Mouse (Mus musculus): ENCODE measurements around the gene Syde2. TPM values are rescaled to one million over a fixed set of nuclear protein-coding genes. Genes with fewer than 3 reads are reported as not detected.

Gene Syde2
- polyA plus RNA-seq, 1 experiment from 2014 or later: not detected

DNA sequence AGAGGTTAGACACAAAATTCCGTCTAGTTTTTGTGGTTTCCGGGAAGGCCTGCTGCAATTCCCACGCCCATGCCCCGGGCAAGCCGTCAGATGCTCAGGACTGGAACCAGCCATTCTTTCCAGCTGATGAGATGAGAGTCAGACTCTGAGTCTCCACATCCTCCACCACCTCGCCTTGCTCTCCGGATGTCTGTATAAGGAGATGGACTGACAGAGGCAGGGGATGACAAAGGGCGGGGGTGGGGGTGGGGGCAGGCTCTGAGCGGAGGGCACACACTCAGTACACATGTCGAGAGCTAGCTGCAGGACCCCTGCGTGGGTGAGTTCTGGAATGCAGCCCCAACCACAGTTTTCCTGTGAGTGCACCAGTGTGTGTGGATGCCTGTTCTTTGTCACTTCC is 57.3 kb downstream of the Syde2 start:
- H3K36me3 ChIP-seq (ENCODE audit: inconsistent target): no peaks in the 10 kb centered on the region
- no peak overlapping the region for H3K4me3 ChIP-seq (ENCODE audit: inconsistent target)
- no peaks in the 10 kb centered on the region for H3K79me2 ChIP-seq (ENCODE audit: inconsistent target)
- WGBS (ENCODE audit: missing documents): 27% methylated on average over 11 of the region's 11 CpGs
- H3K27ac ChIP-seq: no peak overlapping the region

- Histone ChIP-seq H3K36me3 (ENCODE audit: inconsistent target) (no peaks in the 10 kb centered on the region), H3K4me3 (ENCODE audit: inconsistent target) (no peak overlapping the region), H3K27ac (no peak overlapping the region), H3K79me2 (ENCODE audit: inconsistent target) (no peaks in the 10 kb centered on the region)
- 93% methylated on average over 11 of the region's 11 CpGs for WGBS (ENCODE audit: missing documents)
These were observed 58.4 kb downstream of the Syde2 start for GRCm38 (mm10) chr3:146046076-146046475.

GRCm38 (mm10) chr3:146047704-146048207 is 60.1 kb downstream of the Syde2 start:
- H3K27ac ChIP-seq: no peak overlapping the region
- no peak overlapping the region for H3K4me3 ChIP-seq (ENCODE audit: inconsistent target)

GRCm38 (mm10) chr3:146049951-146050350 is 62.3 kb downstream of the Syde2 start:
- 88% methylated on average over 5 of the region's 5 CpGs for WGBS (ENCODE audit: missing documents)
- Histone ChIP-seq H3K36me3 (ENCODE audit: inconsistent target) (no peaks in the 10 kb centered on the region), H3K4me3 (ENCODE audit: inconsistent target) (no peak overlapping the region), H3K79me2 (ENCODE audit: inconsistent target) (no peaks in the 10 kb centered on the region), H3K27ac (no peak overlapping the region)

More at GRCm38 (mm10) chr3:146047704-146048207, 60.1 kb downstream of the Syde2 start:
- Histone ChIP-seq H3K36me3 (ENCODE audit: inconsistent target) (no peaks in the 10 kb centered on the region), H3K79me2 (ENCODE audit: inconsistent target) (no peaks in the 10 kb centered on the region)
- WGBS (ENCODE audit: missing documents): 28% methylated on average over 15 of the region's 15 CpGs

DNA sequence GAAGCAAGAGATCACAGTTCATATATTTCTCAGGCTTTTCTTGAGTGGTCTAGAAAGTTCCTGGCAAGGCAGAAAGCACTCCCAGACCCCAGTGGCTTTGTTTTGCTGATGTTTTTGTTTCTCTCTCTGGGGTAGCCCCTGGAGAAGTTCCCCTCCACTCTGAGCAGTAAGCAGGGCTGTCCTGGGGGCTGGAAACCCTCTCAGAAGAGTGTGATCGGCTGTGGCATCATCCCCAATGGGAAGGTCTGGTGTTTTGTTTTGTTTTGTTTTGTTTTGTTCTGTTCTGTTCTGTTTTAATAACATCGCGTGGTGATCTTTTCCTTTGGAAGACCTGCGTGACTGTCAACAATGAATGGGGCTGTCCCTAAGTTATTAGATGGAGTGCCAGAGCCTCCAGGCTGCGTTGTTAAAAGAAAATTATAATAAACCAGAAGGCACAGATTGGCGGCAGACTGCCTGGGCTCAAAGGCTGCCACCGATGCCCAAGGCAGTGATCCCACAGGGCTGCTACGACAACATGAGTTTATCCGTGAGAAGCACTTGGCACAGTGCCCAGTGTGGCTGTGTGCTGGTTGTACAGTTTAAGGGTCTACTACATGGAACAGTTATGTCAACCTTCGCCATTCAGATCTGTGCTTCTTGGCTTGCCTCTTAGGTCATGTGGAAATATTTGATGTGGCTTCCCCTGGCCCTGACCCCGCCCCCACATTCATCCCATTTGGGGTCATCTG is 63.8 kb downstream of the Syde2 start:
- Histone ChIP-seq H3K79me2 (ENCODE audit: inconsistent target) (no peaks in the 10 kb centered on the region), H3K36me3 (ENCODE audit: inconsistent target) (no peaks in the 10 kb centered on the region), H3K4me3 (ENCODE audit: inconsistent target) (no peak overlapping the region), H3K27ac (no peak overlapping the region)
- WGBS (ENCODE audit: missing documents): 90% methylated on average over 10 of the region's 11 CpGs

DNA sequence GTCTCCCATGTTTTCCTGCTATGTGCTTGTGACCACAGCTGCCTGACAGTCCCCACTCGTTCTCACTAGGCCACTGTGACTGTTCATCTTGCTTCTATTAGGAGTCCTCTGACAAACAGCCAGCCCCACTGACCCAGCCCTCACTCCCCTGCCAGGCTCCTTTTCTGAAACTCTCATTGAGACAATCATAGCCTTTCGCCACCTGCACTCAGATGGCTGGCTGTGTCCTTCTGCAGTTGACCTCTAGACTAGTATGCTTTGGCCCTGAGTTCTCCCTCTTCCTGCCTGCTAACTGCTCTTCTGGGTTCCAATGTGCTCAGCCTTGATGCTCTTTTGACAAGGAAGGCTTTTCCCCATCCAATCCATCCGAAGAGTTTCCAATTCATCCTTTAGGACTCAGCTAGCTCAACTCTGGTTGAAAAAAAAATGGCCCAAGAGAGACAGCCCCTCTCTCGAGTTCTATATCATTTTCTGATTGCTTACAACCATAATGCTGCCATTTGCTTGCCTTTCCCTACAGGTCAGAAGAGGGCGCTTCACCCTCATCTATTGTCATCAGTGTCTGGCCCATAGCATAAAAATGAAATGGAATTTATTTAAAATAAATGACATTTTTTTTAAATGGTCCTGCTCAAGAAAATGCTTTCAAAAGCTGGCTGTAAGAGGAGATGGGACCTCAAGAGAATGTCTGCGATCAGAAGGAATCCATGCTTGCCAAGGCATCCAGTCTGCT is 65.6 kb downstream of the Syde2 start:
- 77% methylated on average over 6 of the region's 6 CpGs for WGBS (ENCODE audit: missing documents)
- H3K79me2 ChIP-seq (ENCODE audit: inconsistent target): no peaks in the 10 kb centered on the region

DNA sequence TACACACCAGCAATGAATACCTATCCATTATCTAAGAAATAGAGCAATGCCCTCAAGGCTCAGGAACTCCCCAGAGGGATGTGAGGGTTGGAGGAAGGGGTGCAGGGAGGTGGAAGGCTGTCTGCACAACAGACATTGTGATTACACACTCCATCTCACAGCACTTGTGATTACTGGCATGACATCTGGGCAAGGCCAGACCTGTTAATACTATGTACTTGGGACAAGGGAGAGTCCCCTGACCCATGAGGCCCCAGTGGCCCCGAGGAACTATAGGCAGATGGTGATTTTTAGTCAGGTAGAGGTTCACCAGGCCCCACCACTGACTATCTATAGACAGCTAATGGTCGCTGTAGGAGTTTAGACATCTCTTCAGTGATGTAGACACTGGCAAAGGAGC is 66.2 kb downstream of the Syde2 start:
- 91% methylated on average over 2 of the region's 2 CpGs for whole genome bisulfite sequencing (ENCODE audit: missing documents)
- H3K36me3 ChIP-seq (ENCODE audit: inconsistent target): no peaks in the 10 kb centered on the region
- H3K79me2 ChIP-seq (ENCODE audit: inconsistent target): no peaks in the 10 kb centered on the region
- H3K4me3 ChIP-seq (ENCODE audit: inconsistent target): no peak overlapping the region
- H3K27ac ChIP-seq: no peak overlapping the region

More for the DNA sequence above, 65.6 kb downstream of the Syde2 start:
- H3K27ac ChIP-seq: no peak overlapping the region
- no peak overlapping the region for H3K4me3 ChIP-seq (ENCODE audit: inconsistent target)
- no peaks in the 10 kb centered on the region for H3K36me3 ChIP-seq (ENCODE audit: inconsistent target)

- WGBS (ENCODE audit: missing documents): 84% methylated on average over 7 of the region's 7 CpGs
- H3K79me2 ChIP-seq (ENCODE audit: inconsistent target): no peaks in the 10 kb centered on the region
- no peak overlapping the region for H3K4me3 ChIP-seq (ENCODE audit: inconsistent target)
- H3K27ac ChIP-seq: no peak overlapping the region
- H3K36me3 ChIP-seq (ENCODE audit: inconsistent target): no peaks in the 10 kb centered on the region
These were observed 69.5 kb downstream of the Syde2 start for GRCm38 (mm10) chr3:146057131-146057530.

DNA sequence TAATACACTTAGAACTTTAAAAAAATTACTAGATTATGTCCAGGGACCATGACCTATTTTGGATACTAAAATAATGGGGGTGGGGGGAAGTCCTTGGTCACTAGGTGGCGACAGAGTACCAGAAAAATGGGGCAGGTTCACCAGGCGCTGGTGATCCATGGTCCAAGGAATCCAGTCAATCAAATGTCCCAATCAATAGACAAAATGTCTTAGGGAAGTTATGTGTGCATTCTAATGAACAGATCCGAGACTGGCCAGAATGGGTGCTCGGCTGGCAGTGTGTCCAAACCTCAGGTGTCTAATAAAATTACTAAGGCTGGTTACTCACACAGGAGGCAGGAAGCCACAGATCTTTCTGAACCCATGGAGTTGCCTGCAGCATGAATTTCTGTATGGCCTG is 70.6 kb downstream of the Syde2 start:
- WGBS (ENCODE audit: missing documents): 22% methylated on average over 4 of the region's 4 CpGs
- no peak overlapping the region for H3K4me3 ChIP-seq (ENCODE audit: inconsistent target)
- no peaks in the 10 kb centered on the region for H3K79me2 ChIP-seq (ENCODE audit: inconsistent target)
- H3K27ac ChIP-seq: no peak overlapping the region
- no peaks in the 10 kb centered on the region for H3K36me3 ChIP-seq (ENCODE audit: inconsistent target)

DNA sequence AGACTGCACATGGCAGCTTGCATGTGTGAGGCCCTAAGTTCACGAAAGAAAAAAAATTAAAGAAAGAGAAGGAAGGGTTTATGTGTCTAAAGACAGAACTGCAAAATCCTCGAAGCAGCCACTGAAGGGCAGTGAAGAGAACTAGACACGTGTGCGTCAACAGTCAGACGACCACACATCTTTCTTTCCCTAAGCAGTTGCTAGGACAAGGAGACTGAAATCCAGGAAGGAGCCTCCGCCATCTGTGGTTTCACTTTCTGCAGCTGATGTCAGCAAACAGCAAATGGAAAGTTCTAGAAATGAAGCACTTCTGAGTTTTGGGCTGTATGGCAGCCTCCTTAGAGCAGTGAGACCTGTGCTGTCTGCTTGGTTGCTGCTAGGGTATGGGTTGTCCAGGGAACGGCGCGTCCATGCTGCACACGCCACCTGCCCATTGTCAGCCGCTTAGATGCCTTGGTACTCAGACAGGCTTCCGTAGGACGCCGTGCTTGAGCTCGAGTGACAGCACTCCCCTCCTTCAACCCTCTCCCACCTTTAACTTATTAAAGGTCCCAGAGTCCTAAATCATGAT is 71.8 kb downstream of the Syde2 start:
- Histone ChIP-seq H3K4me3 (ENCODE audit: inconsistent target) (no peak overlapping the region), H3K36me3 (ENCODE audit: inconsistent target) (no peaks in the 10 kb centered on the region), H3K79me2 (ENCODE audit: inconsistent target) (no peaks in the 10 kb centered on the region), H3K27ac (no peak overlapping the region)
- WGBS (ENCODE audit: missing documents): 75% methylated on average over 15 of the region's 15 CpGs

DNA sequence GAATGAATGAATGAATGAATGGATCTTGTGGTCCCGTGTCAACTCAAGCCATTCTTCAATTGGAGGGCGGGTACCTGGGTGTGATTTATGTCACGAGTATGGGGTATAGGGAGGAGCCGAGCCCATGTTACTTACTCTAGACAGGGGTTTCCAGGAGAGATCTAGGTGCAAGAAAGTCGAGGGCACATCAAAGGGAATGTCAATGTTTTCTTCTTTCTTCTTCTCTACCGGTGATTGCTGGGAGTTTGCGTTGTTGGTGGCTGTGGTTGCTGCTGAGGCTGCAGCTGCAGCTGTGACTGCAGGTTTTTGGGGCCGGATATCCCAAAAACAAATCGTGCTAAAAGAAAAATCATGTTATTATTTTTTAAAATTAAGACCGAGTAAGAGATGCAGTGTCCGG is 75.5 kb downstream of the Syde2 start:
- 87% methylated on average over 11 of the region's 11 CpGs for WGBS (ENCODE audit: missing documents)
- no peaks in the 10 kb centered on the region for H3K36me3 ChIP-seq (ENCODE audit: inconsistent target)
- H3K27ac ChIP-seq: no peak overlapping the region
- no peaks in the 10 kb centered on the region for H3K79me2 ChIP-seq (ENCODE audit: inconsistent target)
- H3K4me3 ChIP-seq (ENCODE audit: inconsistent target): no peak overlapping the region

DNA sequence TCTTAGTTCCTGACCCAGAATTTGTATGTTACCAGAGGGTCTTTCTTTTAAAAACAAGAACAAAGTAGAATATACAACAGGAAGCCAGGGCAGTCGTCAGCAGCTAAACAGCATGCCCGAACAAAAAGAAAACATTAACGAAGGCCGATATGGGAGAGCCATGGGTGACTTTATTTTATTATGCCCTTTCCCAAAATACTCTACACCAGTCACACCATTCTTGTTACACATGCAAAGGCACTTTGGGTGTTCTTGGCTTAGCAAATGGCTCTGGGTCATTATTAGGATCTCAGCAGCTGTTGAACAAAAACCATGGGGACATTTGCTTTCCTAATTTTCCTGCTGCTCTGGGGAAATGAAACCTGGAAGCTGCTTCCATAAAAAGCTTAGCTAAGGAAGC is 81.6 kb downstream of the Syde2 start:
- H3K36me3 ChIP-seq (ENCODE audit: inconsistent target): no peaks in the 10 kb centered on the region
- H3K4me3 ChIP-seq (ENCODE audit: inconsistent target): no peak overlapping the region
- H3K27ac ChIP-seq: no peak overlapping the region
- H3K79me2 ChIP-seq (ENCODE audit: inconsistent target): no peaks in the 10 kb centered on the region
- WGBS (ENCODE audit: missing documents): 71% methylated on average over 4 of the region's 4 CpGs
